Comparison of ENCODE assay signal across 15 mouse cellular contexts in the genomic region with DNA sequence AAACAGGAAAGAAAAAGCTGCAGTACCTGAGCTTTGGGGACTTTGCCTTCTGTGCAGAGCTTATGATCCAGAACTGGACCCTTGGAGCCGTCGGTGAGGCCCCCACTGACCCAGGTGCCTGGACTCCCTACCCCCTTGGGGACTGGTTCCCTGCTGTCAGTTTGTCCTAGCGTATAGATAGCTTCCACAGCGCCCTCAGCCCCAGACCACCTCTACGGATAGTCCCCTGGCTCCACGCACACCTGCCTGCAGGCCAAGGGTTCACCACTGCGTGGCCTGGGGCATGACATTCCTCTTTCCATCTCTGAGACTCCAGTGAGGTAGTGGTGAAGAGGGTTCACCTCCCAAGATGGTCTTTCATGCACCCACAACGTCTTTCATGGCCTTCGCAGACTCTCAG. TPM values are rescaled to one million over a fixed set of nuclear protein-coding genes. Genes with fewer than 3 reads are reported as not detected.
"Had no signal": no experiment of that assay in that cellular context is flagged by ENCODE, and none has a peak within 500 bp of the region (broad histone marks: within the 10 kb centered on the region; RNA-seq: fewer than 3 reads in every experiment).

No protein-coding gene starts in this region.

- H3K27me3 ChIP-seq: limb, embryonic 13.5 days had no signal

- DNase-seq: kidney, adult 11 months; layer of hippocampus, adult 9-11 months had no signal

- H3K9ac ChIP-seq: liver, embryonic 14.5 days had no signal

- H3K27ac ChIP-seq: limb, embryonic 13.5 days; liver, embryonic 14.5 days had no signal

- H3K9me3 ChIP-seq: limb, embryonic 13.5 days had no signal

RNA-seq across cellular contexts. Expression of gene Ctsw, which starts 5.1 kb away (rescaled TPM):
- total RNA-seq: layer of hippocampus, adult 18-20 months; layer of hippocampus, postnatal 36 days had no signal

RNA-seq across cellular contexts. Expression of gene Fosl1, which starts 15.9 kb away (rescaled TPM):
- total RNA-seq: layer of hippocampus, adult 18-20 months; layer of hippocampus, postnatal 36 days; left cerebral cortex, adult 8-10 months; left cerebral cortex, postnatal 25 days; liver, adult 2 months; neutrophil, adult 5-6 weeks had no signal
- polyA plus RNA-seq: kidney, postnatal 0 days; limb, embryonic 13.5 days; liver, adult 2 months; lung, embryonic 16.5 days; midbrain, embryonic 16.5 days; neural tube, embryonic 11.5 days; urinary bladder, adult 2 months had no signal
